In genomic region chr5:100231574-100231973, GRCm38 (mm10) we compare ENCODE assay signal across 20 mouse cellular contexts.
DNase-seq lines count a peak whose midpoint lies in the region; ATAC-seq and TF ChIP-seq lines count a peak whose summit lies in the region.
"Had no signal": no experiment of that assay in that cellular context is flagged by ENCODE, and none has a peak within 500 bp of the region (broad histone marks: within the 10 kb centered on the region; RNA-seq: fewer than 3 reads in every experiment).

No protein-coding gene starts in this region.

- peak overlapping the region; percentile 42 for H3K27ac ChIP-seq in hindbrain, embryonic 15.5 days (replicated peaks)
- no peak overlapping the region for H3K27ac ChIP-seq in hindbrain, embryonic 11.5 days (ENCODE audit: low read depth, low read length)
- peak overlapping the region; percentile 61 for H3K27ac ChIP-seq in neural tube, embryonic 13.5 days (replicated peaks)
- no peak overlapping the region for H3K27ac ChIP-seq in hindbrain, postnatal 0 days
- no peak overlapping the region; the same call in 1 of the 2 replicates for H3K27ac ChIP-seq in neural tube, embryonic 15.5 days (replicated peaks)
- H3K27ac ChIP-seq: embryonic facial prominence, embryonic 12.5 days; forebrain, embryonic 15.5 days; heart, embryonic 15.5 days had no signal

- no peak for DNase-seq in hindbrain, embryonic 11.5 days (ENCODE audit: low spot score)
- no peak for DNase-seq in neural tube, embryonic 10.5 days (ENCODE audit: extremely low spot score, low spot score)
- peak; percentile 31 for DNase-seq in hindbrain, postnatal 0 days (ENCODE audit: low spot score)
- DNase-seq in thymus, postnatal 25 days = no peak
- no peak for DNase-seq in adrenal gland, adult (ENCODE audit: inconsistent age in 2 of 2, low spot score in 1 of 2)
- DNase-seq: adrenal gland, adult 8-10 months; adrenal gland, postnatal 36 days; cerebellum, adult 11-12 months; cerebellum, adult 9-10 months; cerebellum, postnatal 25 days; gastrocnemius, postnatal 36 days; heart, adult 18-20 months; heart, postnatal 14 days had no signal

- 50% methylated on average over 11 of the region's 11 CpGs for WGBS in hindbrain, embryonic 15.5 days
- 85% methylated on average over 11 of the region's 11 CpGs for WGBS in hindbrain, embryonic 11.5 days
- 68% methylated on average over 11 of the region's 11 CpGs for WGBS in neural tube, embryonic 13.5 days
- 48% methylated on average over 11 of the region's 11 CpGs for WGBS in hindbrain, postnatal 0 days
- WGBS in neural tube, embryonic 15.5 days = 42% methylated on average over 11 of the region's 11 CpGs

- peaks cover 16% of the 10 kb centered on the region for H3K4me1 ChIP-seq in hindbrain, embryonic 15.5 days (replicated peaks)
- H3K4me1 ChIP-seq in hindbrain, embryonic 11.5 days (replicated peaks; ENCODE audit: control insufficient read depth, insufficient read depth, low read length) = no peaks in the 10 kb centered on the region
- H3K4me1 ChIP-seq in neural tube, embryonic 13.5 days (replicated peaks) = no peaks in the 10 kb centered on the region; the same call in 1 of the 2 replicates
- no peaks in the 10 kb centered on the region for H3K4me1 ChIP-seq in hindbrain, postnatal 0 days (ENCODE audit: insufficient read depth, low read length)
- H3K4me1 ChIP-seq in neural tube, embryonic 15.5 days = 0 out of 2 replicates have a peak, but pooled peaks cover 3% of the 10 kb centered on the region
- H3K4me1 ChIP-seq: forebrain, embryonic 15.5 days; heart, embryonic 15.5 days had no signal

- no peaks in the 10 kb centered on the region for H3K27me3 ChIP-seq in hindbrain, embryonic 15.5 days
- no peaks in the 10 kb centered on the region for H3K27me3 ChIP-seq in hindbrain, embryonic 11.5 days (ENCODE audit: control insufficient read depth, insufficient read depth, low read length)
- no peaks in the 10 kb centered on the region for H3K27me3 ChIP-seq in neural tube, embryonic 13.5 days
- no peaks in the 10 kb centered on the region for H3K27me3 ChIP-seq in hindbrain, postnatal 0 days (ENCODE audit: insufficient read depth, low read length)
- no peaks in the 10 kb centered on the region for H3K27me3 ChIP-seq in neural tube, embryonic 15.5 days (replicated peaks)
- H3K27me3 ChIP-seq: embryonic facial prominence, embryonic 12.5 days; forebrain, embryonic 15.5 days; heart, embryonic 15.5 days had no signal

- no peak for TF ChIP-seq CTCF in hindbrain, postnatal 0 days (IDR thresholded peaks at IDR 0.05; ENCODE audit: low read depth)

- ATAC-seq in hindbrain, embryonic 15.5 days (ENCODE audit: low FRiP score, low read depth) = peak; percentile 51; the same call in 1 of the 2 replicates
- no peak for ATAC-seq in hindbrain, embryonic 11.5 days (ENCODE audit: low FRiP score)
- no peak for ATAC-seq in neural tube, embryonic 13.5 days (ENCODE audit: low read depth)
- ATAC-seq in hindbrain, postnatal 0 days = no peak
- ATAC-seq in neural tube, embryonic 15.5 days (ENCODE audit: low FRiP score) = peak; percentile 47; the same call in 1 of the 2 replicates
- ATAC-seq: forebrain, embryonic 15.5 days had no signal

- H3K9me3 ChIP-seq in hindbrain, embryonic 15.5 days = no peaks in the 10 kb centered on the region
- no peaks in the 10 kb centered on the region for H3K9me3 ChIP-seq in hindbrain, embryonic 11.5 days (ENCODE audit: control insufficient read depth, low read length)
- H3K9me3 ChIP-seq in neural tube, embryonic 13.5 days = no peaks in the 10 kb centered on the region
- H3K9me3 ChIP-seq in hindbrain, postnatal 0 days (ENCODE audit: low read length) = no peaks in the 10 kb centered on the region
- H3K9me3 ChIP-seq in neural tube, embryonic 15.5 days (replicated peaks) = no peaks in the 10 kb centered on the region
- H3K9me3 ChIP-seq: embryonic facial prominence, embryonic 12.5 days; forebrain, embryonic 15.5 days; heart, embryonic 15.5 days had no signal

- no peaks in the 10 kb centered on the region for H3K36me3 ChIP-seq in hindbrain, embryonic 15.5 days
- H3K36me3 ChIP-seq in hindbrain, embryonic 11.5 days (ENCODE audit: control insufficient read depth, insufficient read depth, low read length) = no peaks in the 10 kb centered on the region
- H3K36me3 ChIP-seq in neural tube, embryonic 13.5 days = no peaks in the 10 kb centered on the region
- H3K36me3 ChIP-seq in hindbrain, postnatal 0 days (ENCODE audit: insufficient read depth, low read length) = no peaks in the 10 kb centered on the region
- H3K36me3 ChIP-seq in neural tube, embryonic 15.5 days = no peaks in the 10 kb centered on the region
- H3K36me3 ChIP-seq: embryonic facial prominence, embryonic 12.5 days; forebrain, embryonic 15.5 days; heart, embryonic 15.5 days had no signal

- H3K9ac ChIP-seq in hindbrain, embryonic 15.5 days = no peak overlapping the region
- H3K9ac ChIP-seq in hindbrain, embryonic 11.5 days (ENCODE audit: low read depth, low read length) = no peak overlapping the region
- H3K9ac ChIP-seq in neural tube, embryonic 13.5 days = no peak overlapping the region
- no peak overlapping the region for H3K9ac ChIP-seq in hindbrain, postnatal 0 days (replicated peaks; ENCODE audit: low read length)
- no peak overlapping the region for H3K9ac ChIP-seq in neural tube, embryonic 15.5 days (replicated peaks)
- H3K9ac ChIP-seq: embryonic facial prominence, embryonic 12.5 days; forebrain, embryonic 15.5 days; heart, embryonic 15.5 days had no signal

- 0 out of 2 replicates have a peak overlapping the region, but pooled peaks have one; percentile 11 for H3K4me2 ChIP-seq in hindbrain, embryonic 15.5 days
- no peak overlapping the region for H3K4me2 ChIP-seq in hindbrain, embryonic 11.5 days (replicated peaks; ENCODE audit: low read depth, low read length)
- no peak overlapping the region for H3K4me2 ChIP-seq in neural tube, embryonic 13.5 days
- no peak overlapping the region; the same call in 1 of the 2 replicates for H3K4me2 ChIP-seq in hindbrain, postnatal 0 days (ENCODE audit: low read depth, low read length)
- H3K4me2 ChIP-seq in neural tube, embryonic 15.5 days = no peak overlapping the region
- H3K4me2 ChIP-seq: embryonic facial prominence, embryonic 12.5 days; forebrain, embryonic 15.5 days; heart, embryonic 11.5 days; heart, embryonic 15.5 days had no signal

- no peak overlapping the region for H3K4me3 ChIP-seq in hindbrain, embryonic 15.5 days
- H3K4me3 ChIP-seq in hindbrain, embryonic 11.5 days (ENCODE audit: low read depth, low read length) = no peak overlapping the region
- no peak overlapping the region for H3K4me3 ChIP-seq in neural tube, embryonic 13.5 days
- no peak overlapping the region for H3K4me3 ChIP-seq in hindbrain, postnatal 0 days (ENCODE audit: low read length)
- no peak overlapping the region for H3K4me3 ChIP-seq in neural tube, embryonic 15.5 days (replicated peaks)
- H3K4me3 ChIP-seq: embryonic facial prominence, embryonic 12.5 days; forebrain, embryonic 15.5 days; heart, embryonic 15.5 days had no signal

Comparison
In these comparisons a context has a peak if more than half of its experiments do, and no peak if none do; other contexts are left out.
1. ATAC-seq: peak in hindbrain, embryonic 15.5 days (single experiment) and neural tube, embryonic 15.5 days (single experiment); none in hindbrain, embryonic 11.5 days (single experiment), neural tube, embryonic 13.5 days (single experiment) and hindbrain, postnatal 0 days (single experiment).
2. H3K27ac ChIP-seq: peak in hindbrain, embryonic 15.5 days (single experiment) and neural tube, embryonic 13.5 days (single experiment); none in hindbrain, embryonic 11.5 days (single experiment), hindbrain, postnatal 0 days (single experiment) and neural tube, embryonic 15.5 days (single experiment).